17 mouse cellular contexts compared by ENCODE assay signal in genomic region chr4:145851421-145851820, GRCm38 (mm10). TPM values are rescaled to one million over a fixed set of nuclear protein-coding genes. Genes with fewer than 3 reads are reported as not detected.
"Had no signal": no experiment of that assay in that cellular context is flagged by ENCODE, and none has a peak within 500 bp of the region (broad histone marks: within the 10 kb centered on the region; RNA-seq: fewer than 3 reads in every experiment).

No protein-coding gene starts in this region.

RNA-seq across cellular contexts. Expression of gene Zfp986, which starts 17.2 kb away (rescaled TPM):
- polyA plus RNA-seq: intestine, postnatal 0 days; kidney, adult 2 months; kidney, embryonic 14.5 days; kidney, postnatal 0 days; limb, embryonic 12.5 days; limb, embryonic 15.5 days; liver, embryonic 11.5 days; liver, embryonic 15.5 days; lung, adult 2 months; lung, embryonic 16.5 days; midbrain, embryonic 11.5 days; midbrain, embryonic 14.5 days; midbrain, postnatal 0 days; neural tube, embryonic 12.5 days; stomach, embryonic 14.5 days; thymus, postnatal 0 days; urinary bladder, adult 2 months had no signal
